Comparison of ENCODE assay signal across 8 mouse cellular contexts in the genomic region with DNA sequence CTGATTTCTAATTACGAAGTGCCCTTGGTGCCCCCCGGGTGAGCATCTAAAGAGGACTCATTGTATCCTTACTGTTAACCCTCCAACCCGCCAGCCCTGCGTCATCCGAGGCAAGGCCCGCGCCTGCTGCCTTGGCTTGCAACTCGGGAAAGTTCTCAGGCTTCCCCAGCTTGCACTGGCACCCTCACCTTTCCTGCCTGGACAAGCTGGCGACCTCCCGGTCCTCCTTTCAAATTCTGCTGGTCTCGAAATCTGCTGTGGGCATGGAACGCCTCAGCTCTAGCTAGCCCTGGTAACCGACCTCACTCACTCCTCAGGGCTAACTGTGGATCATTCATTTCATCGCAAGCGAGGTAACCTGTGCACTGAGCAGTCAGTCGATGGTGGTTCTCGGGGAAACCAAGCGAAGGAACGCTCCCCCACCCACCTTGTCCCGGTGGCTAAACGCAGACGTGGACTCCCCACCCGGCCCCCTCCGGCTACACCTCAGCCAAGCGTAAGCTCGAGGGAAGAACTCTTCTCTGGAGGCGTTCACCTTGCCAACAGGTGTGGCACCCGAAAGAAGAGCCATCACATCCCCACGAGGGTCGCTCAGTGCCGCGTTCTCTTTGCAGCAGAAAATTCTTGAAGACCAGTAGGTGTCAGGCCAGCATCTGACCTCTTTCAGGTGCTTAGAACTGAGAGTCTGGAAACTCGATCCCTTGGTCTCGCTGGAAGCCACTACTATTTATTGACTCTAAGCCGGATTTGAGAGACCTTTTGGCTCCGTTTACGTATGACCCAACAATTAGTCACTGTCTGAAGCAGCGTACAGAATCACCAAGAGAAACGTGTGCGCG. TPM values are rescaled to one million over a fixed set of nuclear protein-coding genes. Genes with fewer than 3 reads are reported as not detected.
DNase-seq lines count a peak whose midpoint lies in the region; ATAC-seq and TF ChIP-seq lines count a peak whose summit lies in the region.

No protein-coding gene starts in this region.

- WGBS in embryonic facial prominence, embryonic 10.5 days = under 1% methylated on average over 41 of the region's 41 CpGs
- under 1% methylated on average over 41 of the region's 41 CpGs for WGBS in hindbrain, embryonic 11.5 days
- under 1% methylated on average over 41 of the region's 41 CpGs for WGBS in liver, embryonic 11.5 days

- H3K4me2 ChIP-seq in hindbrain, embryonic 11.5 days (replicated peaks; ENCODE audit: low read depth, low read length) = peak overlapping the region; percentile 77
- H3K4me2 ChIP-seq in liver, embryonic 11.5 days = peak overlapping the region; percentile 98
- peak overlapping the region; percentile 100 for H3K4me2 ChIP-seq in myocyte (ENCODE audit: low read depth)

- peak overlapping the region; percentile 82 for H3K4me3 ChIP-seq in embryonic facial prominence, embryonic 10.5 days
- peak overlapping the region; percentile 80 for H3K4me3 ChIP-seq in hindbrain, embryonic 11.5 days (ENCODE audit: low read depth, low read length)
- peak overlapping the region; percentile 91 for H3K4me3 ChIP-seq in liver, embryonic 11.5 days (ENCODE audit: low read depth, low read length)
- peak overlapping the region; percentile 88 for H3K4me3 ChIP-seq in myocyte

- peak overlapping the region; percentile 88 for H3K27ac ChIP-seq in embryonic facial prominence, embryonic 10.5 days (replicated peaks)
- peak overlapping the region; percentile 92; the same call in 1 of the 2 replicates for H3K27ac ChIP-seq in hindbrain, embryonic 11.5 days (ENCODE audit: low read depth, low read length)
- H3K27ac ChIP-seq in liver, embryonic 11.5 days (ENCODE audit: low read depth, low read length) = peak overlapping the region; percentile 91

- no peaks in the 10 kb centered on the region for H3K9me3 ChIP-seq in embryonic facial prominence, embryonic 10.5 days
- H3K9me3 ChIP-seq in hindbrain, embryonic 11.5 days (ENCODE audit: control insufficient read depth, low read length) = no peaks in the 10 kb centered on the region
- H3K9me3 ChIP-seq in liver, embryonic 11.5 days (ENCODE audit: control insufficient read depth, low read length) = no peaks in the 10 kb centered on the region

- peaks cover 23% of the 10 kb centered on the region for H3K79me2 ChIP-seq in myocyte (ENCODE audit: control insufficient read depth, insufficient read depth)

- H3K4me1 ChIP-seq in embryonic facial prominence, embryonic 10.5 days = peaks cover 44% of the 10 kb centered on the region
- 0 out of 2 replicates have a peak, but pooled peaks cover 5% of the 10 kb centered on the region for H3K4me1 ChIP-seq in hindbrain, embryonic 11.5 days (replicated peaks; ENCODE audit: control insufficient read depth, insufficient read depth, low read length)
- peaks cover 17% of the 10 kb centered on the region for H3K4me1 ChIP-seq in liver, embryonic 11.5 days (replicated peaks; ENCODE audit: control insufficient read depth, insufficient read depth, low read length)

- DNase-seq in heart, adult 8-10 months (ENCODE audit: low spot score) = peak; percentile 45
- no peak for DNase-seq in heart, adult 11 months
- DNase-seq in MN1 (ENCODE audit: low spot score) = peak; percentile 25
- peak; percentile 63 for DNase-seq in embryonic facial prominence, embryonic 10.5 days (ENCODE audit: low spot score)
- peak; percentile 42 for DNase-seq in hindbrain, embryonic 11.5 days (ENCODE audit: low spot score)
- peak; percentile 48 for DNase-seq in liver, embryonic 11.5 days (ENCODE audit: low spot score)
- DNase-seq in thymus, postnatal 0 days (ENCODE audit: low spot score) = peak; percentile 18

- no peak for TF ChIP-seq POLR2A in myocyte (IDR thresholded peaks at IDR 0.05; ENCODE audit: insufficient read length, low read depth)

- peak; percentile 6; the same call in 1 of the 2 replicates for ATAC-seq in hindbrain, embryonic 11.5 days (ENCODE audit: low FRiP score)
- ATAC-seq in liver, embryonic 11.5 days (replicated peaks; ENCODE audit: low FRiP score) = peak; percentile 22; the same call in 1 of the 2 replicates

- no peaks in the 10 kb centered on the region for H3K36me3 ChIP-seq in embryonic facial prominence, embryonic 10.5 days (replicated peaks)
- H3K36me3 ChIP-seq in hindbrain, embryonic 11.5 days (ENCODE audit: control insufficient read depth, insufficient read depth, low read length) = no peaks in the 10 kb centered on the region
- H3K36me3 ChIP-seq in liver, embryonic 11.5 days (ENCODE audit: control insufficient read depth, insufficient read depth, low read length) = no peaks in the 10 kb centered on the region
- H3K36me3 ChIP-seq in myocyte (ENCODE audit: control insufficient read depth, insufficient read depth) = no peaks in the 10 kb centered on the region

- peak overlapping the region; percentile 81 for H3K9ac ChIP-seq in hindbrain, embryonic 11.5 days (ENCODE audit: low read depth, low read length)
- peak overlapping the region; percentile 88 for H3K9ac ChIP-seq in liver, embryonic 11.5 days (ENCODE audit: low read depth, low read length)

- peaks cover 41% of the 10 kb centered on the region for H3K27me3 ChIP-seq in embryonic facial prominence, embryonic 10.5 days (replicated peaks; ENCODE audit: low read depth, poor library complexity, severe bottlenecking)
- peaks cover 9% of the 10 kb centered on the region; the same call in 1 of the 2 replicates for H3K27me3 ChIP-seq in hindbrain, embryonic 11.5 days (ENCODE audit: control insufficient read depth, insufficient read depth, low read length)
- no peaks in the 10 kb centered on the region; the same call in 1 of the 2 replicates for H3K27me3 ChIP-seq in liver, embryonic 11.5 days (replicated peaks; ENCODE audit: control insufficient read depth, insufficient read depth, low read length)
- no peaks in the 10 kb centered on the region for H3K27me3 ChIP-seq in myocyte (ENCODE audit: control insufficient read depth, insufficient read depth, insufficient read length)

- H3ac ChIP-seq in myocyte (ENCODE audit: control insufficient read depth, insufficient read length) = peak overlapping the region; percentile 80

TF ChIP-seq in myocyte, 11 proteins besides CTCF, POLR2A, EP300 and RAD21:
- TF ChIP-seq MYOG (IDR thresholded peaks at IDR 0.05; ENCODE audit: control insufficient read depth in 1 of 3, insufficient read depth in 1 of 3, insufficient read length in 2 of 3, low read depth in 2 of 3) (no peak), REST (IDR thresholded peaks at IDR 0.05; ENCODE audit: insufficient read depth, insufficient read length) (no peak), MYOD1 (IDR thresholded peaks at IDR 0.05; ENCODE audit: control insufficient read depth in 1 of 3, insufficient read length in 2 of 3, low read depth in 2 of 3) (no peak), TCF3 (IDR thresholded peaks at IDR 0.05; ENCODE audit: insufficient read length, low read depth) (no peak), E2F4 (IDR thresholded peaks at IDR 0.05; ENCODE audit: insufficient read depth) (no peak), USF1 (IDR thresholded peaks at IDR 0.05; ENCODE audit: low read depth) (no peak)
TF ChIP-seq in myocyte: peak in this region for 0.

RNA-seq across cellular contexts. Expression of gene Atxn1, which starts 1.0 kb away (rescaled TPM):
- 10 to 100 TPM; 33.5 to 37.8 (median 35.8) TPM for total RNA-seq in heart, adult 8-10 months (2022)
- 1.1 and 1.2 TPM in 2 replicates for polyA plus RNA-seq in embryonic facial prominence, embryonic 10.5 days (2016; fragmentation: Nextera tagmentation; extraction: Ambion mirVana)
- polyA plus RNA-seq in hindbrain, embryonic 11.5 days (2014; fragmentation: Nextera tagmentation; extraction: Ambion mirVana) = 1.5 and 3.2 TPM in 2 replicates
- polyA plus RNA-seq in liver, embryonic 11.5 days (2014; fragmentation: Nextera tagmentation; extraction: Ambion mirVana) = 1.6 and 2.3 TPM in 2 replicates
- polyA plus RNA-seq in myocyte (2012; fragmentation: generic; extraction: Trizol) = 2.5 TPM
- 3.8 and 6.3 TPM in 2 replicates for polyA plus RNA-seq in thymus, postnatal 0 days (2015; fragmentation: Nextera tagmentation; extraction: Ambion mirVana)
